Mouse (Mus musculus) kidney, embryonic 14.5 days (tissue): ENCODE measurements at regions not wholly inside any gene's neighbourhood (a gene's known extent, or its start where the extent isn't known, plus 50 kb on each side); places are given as distances from the start of the nearest gene placed in this dataset.
A peak's percentile ranks its signal among the peaks of the same experiment; 100 is the strongest.

Experiments
- ATAC-seq: fragments of 200-750 bp; cut with Nextera tagmentation; 2 replicates; pipeline ENCODE4 v1.8.0; 2017; ENCODE audit warnings: moderate number of reproducible peaks, mild to moderate bottlenecking, moderate TSS enrichment, moderate library complexity; ENCODE audit not compliant: low FRiP score, low TSS enrichment
- H3K27ac ChIP-seq: fragments of 300-500 bp; sonication (generic); 2 replicates; pipeline ENCODE4 v1.5.1; 2014; ENCODE audit warnings: low read depth, mild to moderate bottlenecking, low read length, moderate library complexity, mixed read lengths
- H3K27me3 ChIP-seq: fragments of 300-500 bp; sonication (generic); 2 replicates; pipeline ENCODE4 v1.6.1; 2014; ENCODE audit warnings: mild to moderate bottlenecking, low read length; ENCODE audit not compliant: control insufficient read depth, insufficient read depth
- H3K36me3 ChIP-seq: fragments of 300-500 bp; sonication (generic); 2 replicates; pipeline ENCODE4 v1.6.1; 2014; ENCODE audit warnings: low read length, mixed read lengths; ENCODE audit not compliant: control insufficient read depth, insufficient read depth
- H3K4me1 ChIP-seq: fragments of 300-500 bp; sonication (generic); 2 replicates; pipeline ENCODE4 v1.6.1; 2014; ENCODE audit warnings: low read length, mixed read lengths; ENCODE audit not compliant: control insufficient read depth, insufficient read depth
- H3K4me2 ChIP-seq: fragments of 300-500 bp; sonication (generic); replicated peaks from 2 replicates; pipeline ENCODE4 v1.6.1; 2014; ENCODE audit warnings: low read depth, mild to moderate bottlenecking, low read length
- H3K4me3 ChIP-seq: fragments of 300-500 bp; sonication (generic); 2 replicates; pipeline ENCODE4 v1.5.1; 2014; ENCODE audit warnings: mild to moderate bottlenecking, low read length
- H3K9ac ChIP-seq: fragments of 300-500 bp; sonication (generic); 2 replicates; pipeline ENCODE4 v1.6.1; 2014; ENCODE audit warnings: low read depth, mild to moderate bottlenecking, low read length, moderate library complexity
- H3K9me3 ChIP-seq: fragments of 300-500 bp; sonication (generic); 2 replicates; pipeline ENCODE4 v1.6.1; 2016; ENCODE audit warnings: low read length; ENCODE audit not compliant: control insufficient read depth
- WGBS: fragments of 180-500 bp; shearing (Covaris S2); extraction: QIAGEN DNeasy Blood & Tissue Kit; methylation state at CpG from one replicate; pipeline ENCODE4 v1.1.7; 2014; 5-methylcytosine and 5-hydroxymethylcytosine counted together

DNA sequence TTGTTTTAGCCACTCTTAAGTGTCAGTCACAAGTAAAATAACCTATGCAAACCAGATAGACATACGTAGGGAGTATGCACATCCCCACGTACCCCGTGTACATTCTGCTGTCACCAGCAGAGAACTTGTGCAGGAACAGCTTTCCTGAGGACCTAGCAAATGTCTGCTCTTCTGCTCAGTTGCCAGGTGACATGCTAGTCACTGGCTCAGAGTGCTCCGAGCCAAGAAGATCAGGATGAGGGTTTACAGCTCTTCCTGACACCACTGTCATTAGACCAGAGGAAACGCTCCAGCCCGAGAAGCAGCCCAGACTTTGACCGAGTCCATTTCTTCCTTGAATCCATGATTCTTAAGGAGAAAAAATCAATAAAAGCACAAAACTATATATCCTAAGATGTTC, 115.5 kb upstream of the Lpp start:
- H3K9me3 ChIP-seq: no peaks in the 10 kb centered on the region
- H3K4me1 ChIP-seq: peaks cover 15% of the 10 kb centered on the region
- no peak overlapping the region for H3K4me3 ChIP-seq
- no peak overlapping the region for H3K9ac ChIP-seq
- ATAC-seq: no peak
- WGBS: 67% methylated on average over 7 of the region's 7 CpGs
- H3K36me3 ChIP-seq: no peaks in the 10 kb centered on the region
- no peak overlapping the region for H3K27ac ChIP-seq
- no peak overlapping the region for H3K4me2 ChIP-seq
- no peaks in the 10 kb centered on the region for H3K27me3 ChIP-seq

DNA sequence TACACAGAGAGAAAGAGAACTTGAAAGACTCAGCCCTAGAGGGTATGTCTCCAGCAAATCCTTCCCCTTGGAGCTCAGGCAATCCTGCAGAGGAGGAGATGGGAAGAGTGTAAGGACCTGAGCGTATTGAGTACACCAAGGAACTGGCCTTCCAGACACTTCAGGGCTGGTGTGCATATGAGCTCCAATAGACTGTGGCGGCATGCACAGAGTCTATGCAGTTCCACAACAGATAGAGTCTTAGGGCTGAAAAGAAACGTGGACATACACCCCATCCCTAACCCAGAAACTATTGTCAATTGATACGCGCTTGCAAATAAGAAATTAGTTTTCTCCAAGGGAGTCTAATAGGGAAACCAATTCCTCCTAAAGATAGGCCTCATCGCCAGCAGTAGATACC, 130.6 kb upstream of the Lpp start:
- ATAC-seq: no peak
- Histone ChIP-seq H3K27me3 (no peaks in the 10 kb centered on the region), H3K9ac (no peak overlapping the region), H3K4me3 (no peak overlapping the region), H3K4me2 (no peak overlapping the region), H3K4me1 (no peaks in the 10 kb centered on the region), H3K36me3 (no peaks in the 10 kb centered on the region), H3K9me3 (no peaks in the 10 kb centered on the region), H3K27ac (no peak overlapping the region)
- WGBS: 89% methylated on average over 6 of the region's 6 CpGs

DNA sequence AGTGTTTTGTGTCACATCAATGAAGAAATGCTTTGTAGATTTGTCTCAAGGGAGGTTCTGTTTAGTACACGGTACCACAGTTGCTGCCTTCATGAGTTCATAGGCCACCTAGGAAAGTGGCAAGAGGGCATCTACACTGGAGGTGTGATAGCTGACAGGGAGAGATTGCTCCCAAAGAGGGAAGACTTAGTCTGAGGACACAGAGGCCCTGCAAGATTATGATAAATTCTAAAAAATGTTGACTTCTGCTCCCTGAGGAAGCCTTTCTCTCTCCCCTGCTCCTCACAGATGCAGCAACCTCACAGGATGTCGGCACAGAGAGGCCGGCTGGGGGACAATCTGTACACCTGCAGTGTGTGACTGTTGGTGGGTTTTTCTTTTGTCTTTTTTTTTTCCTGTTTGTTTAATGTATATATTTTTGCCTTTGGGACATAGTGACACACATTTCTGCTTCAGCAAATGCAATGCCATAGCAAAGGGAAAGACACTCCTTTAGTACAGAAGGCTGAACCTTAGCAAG, 133.5 kb upstream of the Lpp start:
- 80% methylated on average over 3 of the region's 3 CpGs for WGBS
- no peak overlapping the region for H3K27ac ChIP-seq
- no peak for ATAC-seq
- no peaks in the 10 kb centered on the region for H3K4me1 ChIP-seq
- H3K9ac ChIP-seq: no peak overlapping the region
- no peak overlapping the region for H3K4me3 ChIP-seq
- no peaks in the 10 kb centered on the region for H3K9me3 ChIP-seq
- H3K36me3 ChIP-seq: no peaks in the 10 kb centered on the region
- H3K4me2 ChIP-seq: no peak overlapping the region
- no peaks in the 10 kb centered on the region for H3K27me3 ChIP-seq

DNA sequence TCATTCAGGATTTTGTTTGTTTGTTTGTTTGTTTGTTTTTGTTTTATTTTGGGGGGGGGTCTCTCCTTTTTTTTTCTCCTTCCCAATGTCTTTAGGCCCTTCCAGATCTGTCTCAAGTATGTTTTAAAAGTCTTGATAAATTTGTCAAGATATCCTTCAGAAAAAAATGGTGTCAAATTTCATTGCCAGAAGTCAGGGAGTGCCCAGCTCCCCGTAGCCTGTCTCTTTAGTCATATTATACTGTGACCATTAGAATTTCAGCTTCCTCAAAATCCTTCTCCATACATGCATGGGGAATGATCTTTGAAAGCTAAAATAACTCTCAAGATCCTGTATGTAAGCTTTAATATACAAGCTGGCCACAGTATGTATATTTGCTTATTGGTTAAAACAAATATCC, 134.3 kb upstream of the Lpp start:
- H3K36me3 ChIP-seq: no peaks in the 10 kb centered on the region
- H3K27ac ChIP-seq: no peak overlapping the region
- H3K4me2 ChIP-seq: no peak overlapping the region
- no peaks in the 10 kb centered on the region for H3K9me3 ChIP-seq
- H3K9ac ChIP-seq: no peak overlapping the region
- 21% methylated on average over 1 of the region's 1 CpGs for WGBS
- H3K27me3 ChIP-seq: no peaks in the 10 kb centered on the region
- H3K4me3 ChIP-seq: no peak overlapping the region
- no peaks in the 10 kb centered on the region for H3K4me1 ChIP-seq
- no peak for ATAC-seq

DNA sequence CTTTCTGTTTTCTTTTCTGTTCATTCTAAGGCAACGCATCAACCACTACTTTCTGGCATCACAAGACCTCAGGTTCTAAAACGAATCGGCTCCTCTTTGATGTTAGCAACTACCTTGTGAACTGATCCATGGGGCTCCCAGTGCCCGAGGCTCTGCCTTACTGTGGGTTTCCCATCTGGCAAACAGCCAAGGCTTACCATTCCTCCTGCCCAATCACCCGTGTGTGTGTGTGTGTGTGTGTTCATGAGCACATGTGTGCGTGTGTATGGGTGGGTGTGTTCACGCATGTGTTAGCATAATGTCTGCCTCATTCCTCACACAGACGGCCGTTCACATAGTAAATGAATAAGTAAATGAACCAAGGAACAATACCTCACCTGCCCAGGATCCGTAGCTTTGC, 138.3 kb upstream of the Lpp start:
- no peaks in the 10 kb centered on the region for H3K36me3 ChIP-seq
- peak; percentile 89 for ATAC-seq
- H3K9ac ChIP-seq: no peak overlapping the region
- no peaks in the 10 kb centered on the region for H3K9me3 ChIP-seq
- H3K4me1 ChIP-seq: no peaks in the 10 kb centered on the region
- 62% methylated on average over 10 of the region's 10 CpGs for WGBS
- H3K4me3 ChIP-seq: no peak overlapping the region
- H3K27me3 ChIP-seq: no peaks in the 10 kb centered on the region
- H3K4me2 ChIP-seq: no peak overlapping the region
- peak overlapping the region; percentile 27; the same call in 1 of the 2 replicates for H3K27ac ChIP-seq

DNA sequence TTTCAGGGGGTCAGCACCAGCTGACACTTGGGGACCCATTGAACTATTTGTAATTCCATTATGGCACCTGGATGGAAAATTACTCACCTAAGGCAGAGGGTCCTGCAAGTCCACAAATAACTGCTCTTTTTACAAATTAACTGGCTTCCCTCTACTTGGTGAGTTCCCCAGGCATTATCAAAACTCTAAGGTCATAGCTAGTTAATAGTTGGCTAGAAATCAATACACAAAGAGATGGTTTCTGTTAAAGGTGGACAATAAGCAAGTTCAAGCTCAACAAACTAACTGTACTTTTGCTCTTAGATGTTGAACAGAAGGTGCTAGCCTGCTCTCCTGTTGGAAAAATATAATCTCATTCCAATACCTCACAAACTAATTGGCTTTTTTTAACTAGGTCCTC, 138.7 kb upstream of the Lpp start:
- Histone ChIP-seq H3K36me3 (no peaks in the 10 kb centered on the region), H3K9me3 (no peaks in the 10 kb centered on the region), H3K4me1 (no peaks in the 10 kb centered on the region), H3K4me3 (no peak overlapping the region), H3K9ac (no peak overlapping the region), H3K27ac (no peak overlapping the region), H3K27me3 (no peaks in the 10 kb centered on the region), H3K4me2 (no peak overlapping the region)
- ATAC-seq: no peak

DNA sequence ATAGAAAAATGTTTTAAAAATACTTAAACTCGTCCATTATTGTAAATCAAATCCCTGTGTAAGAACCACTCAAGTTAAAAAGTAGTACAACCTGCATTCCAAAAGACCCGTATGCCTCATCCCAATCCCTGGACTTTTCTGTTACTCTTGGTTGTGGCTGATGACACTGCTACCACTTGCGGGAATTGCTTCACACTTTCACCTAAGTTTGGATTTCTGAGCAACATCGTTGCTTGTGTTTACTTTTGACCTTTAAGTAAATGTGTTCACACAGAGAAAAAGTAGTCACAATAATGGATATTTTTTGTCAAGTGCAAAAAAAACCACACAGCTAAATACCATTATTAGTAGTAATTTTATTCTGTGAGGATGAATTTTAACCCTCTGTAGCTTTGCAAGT, 139.2 kb upstream of the Lpp start:
- no peaks in the 10 kb centered on the region for H3K9me3 ChIP-seq
- H3K4me1 ChIP-seq: no peaks in the 10 kb centered on the region
- ATAC-seq: no peak
- no peak overlapping the region for H3K27ac ChIP-seq
- 77% methylated on average over 4 of the region's 4 CpGs for WGBS
- no peak overlapping the region for H3K4me2 ChIP-seq
- H3K27me3 ChIP-seq: no peaks in the 10 kb centered on the region
- H3K4me3 ChIP-seq: no peak overlapping the region
- H3K9ac ChIP-seq: no peak overlapping the region
- H3K36me3 ChIP-seq: no peaks in the 10 kb centered on the region

DNA sequence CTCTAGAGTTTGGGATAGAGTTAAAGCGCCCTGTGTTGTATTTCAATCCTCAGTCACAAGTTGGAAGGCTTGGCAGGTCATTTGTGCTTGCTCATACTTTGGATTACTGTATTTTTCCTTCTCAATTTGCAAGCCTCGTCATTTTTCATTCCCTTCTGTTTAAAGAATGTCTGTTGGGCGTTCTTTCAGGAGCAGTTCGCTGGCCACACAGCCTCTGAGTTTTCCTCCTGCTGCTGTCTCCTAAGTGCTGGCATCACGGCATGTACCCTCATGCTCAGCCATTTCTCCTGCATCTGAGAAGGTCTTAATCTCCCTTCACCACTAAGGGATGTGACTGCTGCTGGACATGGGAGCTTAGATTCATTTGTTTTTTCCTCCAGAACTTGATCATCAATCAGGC, 146.0 kb upstream of the Lpp start:
- no peaks in the 10 kb centered on the region for H3K36me3 ChIP-seq
- H3K4me1 ChIP-seq: no peaks in the 10 kb centered on the region
- H3K4me2 ChIP-seq: no peak overlapping the region
- H3K27me3 ChIP-seq: no peaks in the 10 kb centered on the region
- no peak overlapping the region for H3K27ac ChIP-seq
- H3K9me3 ChIP-seq: no peaks in the 10 kb centered on the region
- no peak overlapping the region for H3K4me3 ChIP-seq
- ATAC-seq: no peak
- no peak overlapping the region for H3K9ac ChIP-seq
- 76% methylated on average over 5 of the region's 5 CpGs for WGBS

DNA sequence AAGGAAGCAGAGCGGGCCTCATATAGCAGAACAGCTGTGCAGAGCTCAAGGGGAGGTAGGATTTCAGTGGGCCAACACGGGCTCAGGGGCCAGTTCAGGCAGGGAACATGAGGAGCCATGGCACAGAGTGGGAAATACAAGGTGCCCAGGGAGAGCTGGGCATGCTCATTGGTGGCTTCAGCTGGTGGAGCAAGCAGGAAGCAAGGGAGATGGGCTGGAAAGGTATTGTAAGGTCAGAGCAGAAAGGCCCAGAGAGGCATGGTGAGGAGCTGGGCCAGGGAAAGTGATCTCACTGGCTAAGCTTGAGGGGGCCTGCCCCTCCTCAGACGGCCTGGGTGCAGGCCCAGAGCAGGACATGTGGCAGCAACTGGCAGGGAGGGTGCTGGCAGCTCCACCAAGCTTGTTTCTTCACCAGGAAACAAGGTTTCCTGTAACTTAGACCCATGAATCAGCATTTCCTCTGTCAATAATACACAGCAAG, 155.2 kb upstream of the Lpp start:
- no peaks in the 10 kb centered on the region for H3K27me3 ChIP-seq
- H3K27ac ChIP-seq: no peak overlapping the region

More for the DNA sequence above, 155.2 kb upstream of the Lpp start:
- H3K9me3 ChIP-seq: no peaks in the 10 kb centered on the region
- no peak for ATAC-seq
- 59% methylated on average over 3 of the region's 3 CpGs for WGBS
- H3K4me3 ChIP-seq: no peak overlapping the region
- no peak overlapping the region for H3K4me2 ChIP-seq
- H3K4me1 ChIP-seq: 0 out of 2 replicates have a peak, but pooled peaks cover 4% of the 10 kb centered on the region
- no peak overlapping the region for H3K9ac ChIP-seq
- no peaks in the 10 kb centered on the region for H3K36me3 ChIP-seq
